Mouse (Mus musculus) spleen, adult 2 months (tissue): ENCODE measurements around the gene Ogdh.

ENCODE experiments used
- CTCF ChIP-seq: fragments of 200-500 bp; IDR thresholded peaks from 2 replicates; pipeline ENCODE4 v1.5.1; 2011; ENCODE audit warnings: mild to moderate bottlenecking, inconsistent platforms; ENCODE audit not compliant: insufficient read depth, insufficient read length, insufficient replicate concordance; ENCODE audit errors: extremely low read depth
- POLR2A ChIP-seq: fragments of 200-500 bp; IDR thresholded peaks from 2 replicates; pipeline ENCODE4 v1.6.1; 2011; ENCODE audit warnings: low read depth, low read length, inconsistent platforms

DNA sequence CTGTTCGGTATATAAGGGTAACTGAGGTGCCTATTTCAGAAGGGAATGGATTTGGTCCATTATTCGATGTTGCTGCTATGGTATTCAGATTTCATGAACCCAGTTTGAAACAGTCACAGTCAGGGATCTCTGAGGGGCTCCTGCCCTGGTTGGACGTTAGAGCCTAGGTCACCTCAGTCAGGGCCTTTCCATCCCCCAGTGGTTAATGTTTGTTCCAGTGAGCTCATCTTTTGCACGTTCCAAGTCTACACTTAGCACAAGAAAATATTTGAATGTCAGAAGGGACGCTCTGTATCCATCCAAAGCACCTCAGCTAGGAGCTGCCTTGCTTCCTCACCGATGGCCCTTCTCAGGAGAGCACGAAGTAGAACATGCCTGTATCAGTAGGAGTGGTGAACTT is 43.9 kb downstream of the Ogdh start:
- no peak for TF ChIP-seq POLR2A
- TF ChIP-seq CTCF = no peak
